ENCODE assay signal across 8 mouse cellular contexts in genomic region chr3:105451627-105452555, GRCm38 (mm10). TPM values are rescaled to one million over a fixed set of nuclear protein-coding genes. Genes with fewer than 3 reads are reported as not detected.
DNase-seq lines count a peak whose midpoint lies in the region; ATAC-seq lines count a peak whose summit lies in the region.

Gene Kcnd3 (plus strand): TSS chr3:105452330.

- ATAC-seq in intestine, embryonic 15.5 days = peak; percentile 76
- 0 out of 2 replicates have a peak, but pooled peaks have one; percentile 8 for ATAC-seq in megakaryocyte-erythroid progenitor cell, adult 5-6 weeks (replicated peaks; ENCODE audit: low FRiP score, low TSS enrichment, poor library complexity, severe bottlenecking)
- ATAC-seq in CD4-positive, CD25-positive, alpha-beta regulatory T cell, adult 4 months = no peak

- H3K4me2 ChIP-seq in intestine, embryonic 15.5 days (replicated peaks) = peak within 1 kb of the TSS; percentile 99

- peaks cover 47% of the 10 kb centered on the region for H3K27me3 ChIP-seq in intestine, embryonic 15.5 days (replicated peaks)

- peak within 1 kb of the TSS; percentile 59 for H3K4me3 ChIP-seq in intestine, embryonic 15.5 days (replicated peaks)

- whole genome bisulfite sequencing in intestine, embryonic 15.5 days = under 1% methylated on average over 62 of the region's 98 CpGs

- peak within 1 kb of the TSS; percentile 64 for H3K9ac ChIP-seq in intestine, embryonic 15.5 days

- no peaks in the 10 kb centered on the region for H3K9me3 ChIP-seq in intestine, embryonic 15.5 days

- peaks cover 22% of the 10 kb centered on the region for H3K4me1 ChIP-seq in intestine, embryonic 15.5 days (replicated peaks)

- intact Hi-C loops in gastrocnemius, postnatal 14 days (cut with DNase I; ENCODE audit: low total_unique reads) = no loop called here
- intact Hi-C loops in left cerebral cortex, postnatal 36 days (cut with DNase I) = loop anchor here (5.0 kb wide), 3 partner anchors 75 to 215 kb away; no protein-coding TSS in a partner anchor

- H3K36me3 ChIP-seq in intestine, embryonic 15.5 days = no peaks in the 10 kb centered on the region

- peak; percentile 51 to 54 for DNase-seq in adrenal gland, adult 18-20 months (ENCODE audit: low spot score in 2 of 2)
- DNase-seq in cerebellum, adult 9-11 months = peak; percentile 70
- DNase-seq in gastrocnemius, postnatal 14 days = peak; percentile 40
- peak; percentile 47 to 62 for DNase-seq in left cerebral cortex, postnatal 36 days (ENCODE audit: low spot score in 2 of 2)
- DNase-seq in right cerebral cortex, postnatal 4 days = peak; percentile 68

- peak within 1 kb of the TSS; percentile 66 for H3K27ac ChIP-seq in intestine, embryonic 15.5 days

RNA-seq across cellular contexts. Expression of gene Kcnd3, which starts in this region (rescaled TPM):
- total RNA-seq in adrenal gland, adult 18-20 months (2021) = 1 to 10 TPM; 4.2 to 9.3 TPM
- total RNA-seq in gastrocnemius, postnatal 14 days (2021) = 1 to 10 TPM in 1 of 2 experiments, under 1 TPM in 1; 0.33 to 1.3 TPM
- polyA plus RNA-seq in intestine, embryonic 15.5 days (2015; fragmentation: Nextera tagmentation; extraction: Ambion mirVana) = 4.3 and 4.5 TPM in 2 replicates
- 10 to 100 TPM; 40.5 to 63.4 TPM for total RNA-seq in left cerebral cortex, postnatal 36 days (2021)
- not detected in 2 replicates for total RNA-seq in megakaryocyte-erythroid progenitor cell, adult 5-6 weeks (2014; fragmentation: Nextera tagmentation)
- not detected in 2 replicates for total RNA-seq in megakaryocyte-erythroid progenitor cell, adult 5-6 weeks (2017)
- under 1 TPM in 1 of 2 experiments, not detected in 1; 0.12 TPM for polyA plus RNA-seq in CD4-positive, CD25-positive, alpha-beta regulatory T cell, adult 4 months (2017; shearing (Covaris generic))

Comparison
In these comparisons a context has a peak if more than half of its experiments do, and no peak if none do; other contexts are left out.
1. RNA of gene Kcnd3 (total RNA-seq): 40.5 to 63.4 TPM in left cerebral cortex, postnatal 36 days; 4.2 to 9.3 TPM in adrenal gland, adult 18-20 months, 0.33 to 1.3 TPM in gastrocnemius, postnatal 14 days and not detected in megakaryocyte-erythroid progenitor cell, adult 5-6 weeks; every median in the first group is over 4 times any median in the second.
2. Peak in ATAC-seq in megakaryocyte-erythroid progenitor cell, adult 5-6 weeks; RNA of the gene not detected or under 1 TPM.
3. Peak in every context shown above with its lines, with median percentiles within 50 percentile points of each other: DNase-seq.